Mouse (Mus musculus) E14TG2a.4 (cell line): ENCODE measurements at regions not wholly inside any gene's neighbourhood (a gene's known extent, or its start where the extent isn't known, plus 50 kb on each side); places are given as distances from the start of the nearest gene placed in this dataset.

Experiments used
- CTCF ChIP-seq: conservative IDR thresholded peaks from 2 replicates; pipeline ENCODE4 v1.5.1; 2014; ENCODE audit warnings: low read length
- POU5F1 ChIP-seq: IDR thresholded peaks from 2 replicates; pipeline ENCODE4 v1.6.1; 2014; ENCODE audit warnings: low read length, borderline replicate concordance

DNA sequence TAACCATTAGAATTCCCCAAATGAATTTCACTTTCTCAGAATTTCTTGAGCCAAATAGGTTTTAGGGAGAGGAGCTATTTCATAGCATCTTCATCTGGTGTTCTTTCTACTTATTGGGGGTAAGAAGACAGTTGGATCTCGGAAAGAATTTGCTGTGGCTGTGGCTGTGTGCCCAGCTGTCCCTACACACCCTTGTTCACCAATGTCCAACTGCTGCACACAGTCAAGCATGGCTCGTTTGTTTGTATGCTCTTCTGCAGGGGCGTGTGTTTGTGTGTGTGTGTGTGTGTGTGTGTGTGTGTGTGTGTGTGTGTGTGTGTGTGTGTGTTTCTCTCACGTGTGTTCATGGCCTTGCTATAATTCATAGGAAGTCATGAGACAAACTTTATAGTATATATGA is 165.9 kb upstream of the Ncam1 start:
- TF ChIP-seq CTCF (no peak), POU5F1 (no peak)
